Mouse (Mus musculus): ENCODE results near the gene Tns4. TPM values are rescaled to one million over a fixed set of nuclear protein-coding genes. Genes with fewer than 3 reads are reported as not detected.
A peak's percentile ranks its signal among the peaks of the same experiment; 100 is the strongest.

The Tns4 gene
- total RNA-seq, 4 experiments from 2014 or later, result 0.28 to 1.3 (median 0.31) TPM

DNA sequence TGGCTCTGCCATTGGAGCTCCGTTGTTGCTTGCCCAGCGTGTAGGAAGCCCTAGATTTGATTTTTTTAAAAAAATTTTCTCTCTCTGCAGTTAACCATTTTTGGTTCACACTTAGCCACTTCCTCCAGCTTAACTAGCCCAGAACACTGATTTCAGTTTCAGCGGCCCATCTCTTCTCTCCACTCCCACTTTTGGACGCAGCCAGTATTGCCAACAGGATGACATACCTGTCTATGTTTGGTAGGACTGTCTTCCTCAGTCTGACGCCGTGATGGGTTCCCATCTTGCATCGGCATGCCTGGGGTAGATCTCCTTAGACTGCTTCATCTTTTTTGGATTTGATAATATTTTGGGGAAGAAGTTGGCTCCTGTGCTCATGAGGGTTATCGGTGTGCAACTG is 1.3 kb upstream of the Tns4 start:
- no peak for DNase-seq

DNA sequence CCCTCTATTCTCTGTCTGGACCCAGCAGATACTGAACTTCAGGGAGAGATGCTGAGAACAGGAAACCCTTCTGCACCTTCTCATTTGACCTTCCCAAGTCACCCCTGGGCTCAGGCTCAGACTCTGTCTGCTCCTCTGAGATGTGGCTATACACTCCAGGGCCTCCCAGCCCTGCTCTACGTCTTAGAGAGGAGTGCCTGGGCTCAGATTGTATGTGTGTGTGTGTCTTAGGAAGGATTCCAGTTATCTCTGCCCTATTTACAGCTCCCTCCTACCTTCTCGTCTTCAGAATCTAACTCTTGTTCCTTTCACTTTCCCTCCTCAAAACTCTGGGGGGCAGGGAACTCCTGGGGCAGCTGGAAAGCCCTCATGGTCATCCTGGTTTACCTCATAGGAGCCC is 620 bp downstream of the Tns4 start:
- no peak for DNase-seq

- DNase-seq, result no peak
Observed at GRCm38 (mm10) chr11:99084366-99084765, 4.7 kb downstream of the Tns4 start.

GRCm38 (mm10) chr11:99083516-99083915 is 5.6 kb downstream of the Tns4 start:
- DNase-seq, result no peak

DNA sequence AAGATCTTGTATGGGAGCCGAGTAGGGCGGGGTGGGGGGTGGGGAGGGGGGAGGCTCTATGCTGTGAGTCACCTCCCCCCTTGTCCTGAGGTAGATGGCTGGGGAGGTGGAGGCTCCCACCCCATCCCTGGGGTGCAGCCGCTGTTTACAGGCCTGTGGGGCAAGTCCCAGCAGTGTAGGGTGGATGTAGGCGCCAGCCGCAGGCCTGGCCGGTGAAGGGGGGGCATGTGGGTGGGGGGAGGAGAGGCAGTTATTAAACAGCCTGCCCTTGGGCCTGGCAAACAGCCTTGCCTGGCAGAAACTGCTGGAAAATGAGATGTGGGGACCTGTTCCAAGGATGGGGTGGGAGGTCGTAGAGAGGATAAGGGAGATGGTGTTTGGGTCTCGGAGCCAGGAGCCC is 7.0 kb downstream of the Tns4 start:
- no peak for DNase-seq

DNA sequence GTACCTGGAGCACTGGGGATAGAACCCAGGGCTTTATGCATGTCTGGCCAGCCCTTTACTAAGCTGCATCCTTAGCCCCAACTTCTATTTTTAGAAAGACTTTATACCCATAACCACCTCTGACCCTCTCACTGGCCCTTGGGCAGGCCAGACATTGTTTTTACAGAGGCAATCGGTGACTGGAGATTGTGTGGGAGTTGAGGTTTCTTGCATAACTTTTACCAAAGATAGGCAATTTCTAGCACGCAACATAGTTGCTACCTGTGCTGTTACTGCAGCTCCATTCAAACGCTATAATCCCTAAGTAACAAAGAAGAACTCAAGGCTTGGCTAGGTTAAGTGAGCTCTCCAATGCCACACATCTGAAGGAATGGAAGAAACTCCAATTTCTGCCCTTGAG is 7.5 kb downstream of the Tns4 start:
- DNase-seq, result no peak

DNA sequence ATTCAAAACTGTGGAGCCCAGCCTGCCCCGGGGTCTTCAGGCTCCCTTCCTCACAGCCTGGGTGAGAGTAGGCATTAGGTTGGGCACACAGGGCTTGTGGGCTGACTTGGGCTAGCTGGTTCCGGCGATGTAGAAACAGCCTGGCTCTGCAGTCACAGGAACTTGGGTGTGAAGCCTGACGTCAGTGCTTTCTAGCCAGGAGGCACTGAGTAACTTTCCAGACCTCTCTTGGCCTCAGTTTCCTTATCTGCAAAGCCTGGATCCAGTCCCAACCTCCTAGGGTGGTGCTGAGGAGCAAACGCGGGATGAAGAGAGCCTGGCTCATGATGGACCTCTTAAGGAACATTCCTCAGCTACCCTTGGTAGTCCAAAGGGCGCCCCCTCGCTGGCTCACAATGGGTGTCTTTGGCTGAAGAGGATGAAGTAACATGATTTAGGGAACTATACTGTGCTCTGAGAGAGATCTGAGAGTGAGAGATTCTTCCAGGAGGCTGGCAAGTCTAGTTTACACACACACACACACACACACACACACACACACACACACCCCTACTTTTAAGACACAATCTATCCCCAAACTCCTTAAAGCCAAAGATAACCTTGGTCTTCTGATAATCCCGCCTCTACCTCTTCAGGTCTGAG is 8.1 kb downstream of the Tns4 start:
- no peak for DNase-seq

GRCm38 (mm10) chr11:99077869-99078268 is 11.2 kb downstream of the Tns4 start:
- no peak for DNase-seq

- no peak for DNase-seq
Observed at GRCm38 (mm10) chr11:99076744-99077319, 12.3 kb downstream of the Tns4 start.

DNA sequence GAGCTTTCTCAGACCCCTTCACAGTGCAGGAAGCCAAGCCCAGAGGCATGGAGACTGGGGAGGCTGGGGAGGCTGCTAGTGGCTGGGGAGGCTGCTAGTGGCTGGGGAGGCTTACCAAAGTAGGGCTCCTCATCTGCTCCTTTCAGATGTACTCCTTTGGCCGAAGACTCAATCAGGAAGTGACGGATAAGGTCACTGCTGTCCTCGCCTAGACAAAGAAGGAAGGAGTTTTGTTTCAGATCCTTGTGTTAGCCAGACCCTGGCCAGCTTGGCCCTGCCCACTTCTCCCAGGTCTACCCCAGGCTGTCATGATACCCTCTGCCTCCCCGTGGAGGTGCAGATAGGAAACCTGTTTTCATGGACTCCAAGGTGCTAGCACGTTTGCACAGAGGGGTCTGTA is 15.3 kb downstream of the Tns4 start:
- DNase-seq, result no peak

GRCm38 (mm10) chr11:99071866-99072265 is 17.2 kb downstream of the Tns4 start:
- DNase-seq, result no peak

DNA sequence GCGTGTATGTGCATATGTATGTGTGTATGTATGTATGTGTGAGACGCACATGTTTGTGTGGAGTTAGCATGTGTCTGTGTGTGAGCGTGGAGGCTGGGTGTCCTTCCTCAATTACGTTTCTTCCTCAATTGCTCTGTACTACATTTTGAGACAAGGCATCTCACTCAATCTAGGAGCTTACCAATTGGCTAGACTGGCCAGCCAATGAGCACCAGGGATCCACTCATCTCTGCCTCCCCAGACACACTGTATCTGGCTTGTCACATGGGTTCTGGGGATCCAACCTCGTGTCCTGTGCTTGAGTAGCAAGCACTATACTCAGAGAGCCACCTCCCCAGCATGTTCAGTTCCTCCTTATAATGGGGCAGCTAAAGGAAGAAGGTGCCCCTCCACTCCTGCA is 20.7 kb downstream of the Tns4 start:
- DNase-seq, result no peak

- DNase-seq, result no peak
Observed at GRCm38 (mm10) chr11:99067591-99067990, 21.5 kb downstream of the Tns4 start.

DNA sequence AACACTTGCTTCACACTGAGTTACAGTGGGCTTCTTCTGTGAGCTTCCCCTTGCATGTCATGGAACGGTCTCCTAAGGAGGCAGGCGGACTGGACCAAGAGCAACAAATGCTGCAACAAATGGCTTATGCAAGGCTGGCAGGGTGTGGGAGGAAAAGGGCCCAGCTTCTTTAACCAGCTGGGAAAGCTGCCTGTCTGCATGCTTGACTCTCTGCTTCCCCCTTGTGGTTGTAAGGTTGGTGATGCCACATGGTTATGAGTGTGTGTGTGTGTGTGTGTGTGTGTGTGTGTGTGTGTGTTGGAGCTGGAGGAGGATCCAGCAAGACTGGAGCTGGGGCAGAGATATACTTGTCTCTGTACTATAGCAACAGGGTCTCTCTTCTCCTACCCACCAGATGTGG is 23.1 kb downstream of the Tns4 start:
- peak; percentile 81 for DNase-seq

DNA sequence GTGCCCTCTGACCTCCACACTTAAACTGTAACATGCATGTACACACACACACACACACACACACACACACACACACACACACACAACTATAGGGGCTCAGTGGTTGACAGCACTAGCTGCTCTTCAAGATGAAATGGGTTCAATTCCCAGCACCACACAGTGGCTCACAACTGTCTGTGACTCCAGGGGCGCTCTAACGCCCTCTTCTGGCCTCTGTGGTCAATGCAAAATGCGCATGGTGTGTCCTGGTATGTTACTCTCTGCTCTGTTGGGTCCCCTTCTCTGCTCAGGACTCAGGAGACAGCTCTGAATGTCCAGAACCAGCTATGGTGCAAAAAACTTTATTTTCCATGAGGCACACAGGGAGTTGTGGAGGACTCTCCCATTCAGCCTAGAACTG is 23.8 kb downstream of the Tns4 start:
- no peak for DNase-seq

DNA sequence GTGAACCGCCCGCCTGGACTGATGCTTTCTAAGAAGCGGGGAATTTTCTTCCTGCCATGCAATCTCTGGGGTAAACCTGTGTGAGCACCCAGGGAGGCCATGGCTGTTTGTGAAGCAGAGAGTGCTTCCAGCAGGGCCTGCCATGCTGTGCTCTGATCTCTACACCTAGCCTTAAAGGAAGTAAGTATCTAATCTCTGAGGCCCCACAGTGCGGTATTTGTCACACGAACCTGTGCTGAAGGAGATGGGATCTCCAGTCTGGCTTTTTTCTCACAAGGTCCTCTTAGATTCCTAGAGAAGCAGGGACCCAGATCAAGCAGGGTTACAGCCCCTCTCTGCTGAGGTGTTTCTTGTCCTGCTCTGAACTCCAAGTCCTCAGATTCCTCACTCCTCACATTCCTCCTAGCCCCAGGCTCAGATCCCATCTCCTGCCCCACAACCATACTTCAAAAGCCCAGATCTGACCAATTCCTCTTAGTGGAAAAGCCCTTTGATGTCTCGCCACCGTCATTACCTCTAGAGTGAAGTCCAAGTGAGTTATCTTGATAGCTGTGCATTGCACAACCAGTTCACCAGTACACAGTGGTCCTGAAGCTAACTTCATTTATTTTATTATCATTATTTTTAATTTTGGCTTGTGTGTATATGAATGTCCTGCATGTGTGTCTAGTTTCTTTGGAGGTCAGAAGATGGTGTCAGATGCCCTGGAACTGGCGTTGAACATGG is 25.5 kb downstream of the Tns4 start:
- DNase-seq, result no peak

DNA sequence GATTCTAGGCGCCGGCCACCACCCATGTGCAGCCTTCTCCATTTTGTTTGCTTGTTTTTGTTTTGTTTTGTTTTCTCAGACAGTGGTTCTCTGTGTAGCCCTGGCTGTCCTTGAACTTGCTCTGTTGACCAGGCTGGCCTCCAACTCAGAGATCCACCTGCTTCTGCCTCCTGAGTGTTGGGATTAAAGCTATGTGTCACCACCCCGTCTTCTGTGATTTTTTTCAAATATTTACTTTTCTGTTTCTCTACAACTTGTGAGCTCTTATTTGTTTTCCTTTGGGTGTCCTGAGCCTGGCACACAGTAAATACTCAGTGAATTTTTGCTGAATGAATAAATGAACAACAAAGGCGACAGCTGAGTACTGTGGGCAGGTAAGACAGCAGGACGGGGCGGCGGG is 26.4 kb downstream of the Tns4 start:
- DNase-seq, result no peak

DNA sequence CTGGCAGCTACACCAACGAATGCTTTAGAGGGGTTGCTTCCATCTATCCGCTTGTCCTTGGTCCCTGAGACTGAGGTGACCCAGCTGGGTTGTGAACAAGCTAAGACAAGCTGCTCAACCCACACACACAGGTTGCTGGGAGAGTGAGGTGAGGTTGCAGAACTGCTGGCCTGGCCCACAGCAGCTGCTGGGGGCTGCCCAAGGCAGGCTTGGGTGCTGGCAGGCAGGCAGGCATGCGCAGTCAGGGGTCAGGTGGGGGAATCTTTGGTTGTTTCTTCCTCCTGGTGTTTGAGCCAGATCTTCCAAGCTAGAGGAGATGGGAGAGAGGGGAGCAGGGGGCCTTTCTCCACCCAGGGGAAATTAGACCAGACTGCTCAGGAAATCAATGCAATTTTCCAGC is 28.7 kb downstream of the Tns4 start:
- no peak for DNase-seq

GRCm38 (mm10) chr11:99055571-99056452 is 33.3 kb downstream of the Tns4 start:
- no peak for DNase-seq

GRCm38 (mm10) chr11:99055143-99055542 is 34.0 kb downstream of the Tns4 start:
- no peak for DNase-seq

- no peak for DNase-seq
Observed at GRCm38 (mm10) chr11:99047643-99048042, 41.5 kb downstream of the Tns4 start.

GRCm38 (mm10) chr11:99047120-99047519 is 42.0 kb downstream of the Tns4 start:
- peak; percentile 67 for DNase-seq

Measured in adrenal gland, adult 8-10 months (tissue).